In the genomic region with DNA sequence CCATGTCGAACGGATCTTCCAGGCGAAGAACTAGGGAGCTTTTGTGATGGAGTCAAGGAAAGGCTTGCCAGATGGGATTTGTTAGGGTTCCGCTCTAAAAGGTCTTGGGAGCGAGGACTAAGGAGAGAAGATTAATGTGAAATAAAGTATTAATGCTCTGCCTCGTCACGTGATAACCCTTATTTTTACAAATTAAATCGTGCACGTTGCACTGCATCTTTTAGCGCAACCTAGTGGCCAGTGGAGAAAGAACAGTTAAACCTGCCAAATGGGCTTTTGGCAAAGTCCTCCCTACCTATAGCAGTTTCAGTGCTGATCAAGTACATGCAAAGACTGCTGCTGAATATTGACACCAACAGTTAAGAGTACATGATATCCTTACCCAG, we compare ENCODE assay signal across 8 mouse cellular contexts. TPM values are rescaled to one million over a fixed set of nuclear protein-coding genes. Genes with fewer than 3 reads are reported as not detected.
A peak's percentile ranks its signal among the peaks of the same experiment; 100 is the strongest.
DNase-seq lines count a peak whose midpoint lies in the region; ATAC-seq and TF ChIP-seq lines count a peak whose summit lies in the region.

No protein-coding gene starts in this region.

- peak; percentile 77 for DNase-seq in adrenal gland, adult 2 months
- peak; percentile 85 for DNase-seq in heart, adult 8-10 months (ENCODE audit: low spot score)
- DNase-seq in liver, embryonic 11.5 days (ENCODE audit: low spot score) = no peak

- no peak for ATAC-seq in embryonic facial prominence, embryonic 12.5 days (ENCODE audit: insufficient number of reproducible peaks, insufficient read depth, low FRiP score, low TSS enrichment)
- no peak; the same call in 1 of the 2 replicates for ATAC-seq in kidney, embryonic 15.5 days (replicated peaks; ENCODE audit: low FRiP score)
- ATAC-seq in liver, embryonic 11.5 days (replicated peaks; ENCODE audit: low FRiP score) = no peak
- ATAC-seq in stomach, embryonic 14.5 days (ENCODE audit: insufficient number of reproducible peaks, insufficient read depth, low FRiP score, low read depth) = no peak; the same call in 1 of the 2 replicates

- no peak for TF ChIP-seq POLR2A in myocyte (IDR thresholded peaks at IDR 0.05; ENCODE audit: insufficient read length, low read depth)

- H3K9ac ChIP-seq in embryonic facial prominence, embryonic 12.5 days = peak overlapping the region; percentile 70
- H3K9ac ChIP-seq in kidney, embryonic 15.5 days = peak overlapping the region; percentile 73
- peak overlapping the region; percentile 90 for H3K9ac ChIP-seq in liver, embryonic 11.5 days (ENCODE audit: low read depth, low read length)
- peak overlapping the region; percentile 57 for H3K9ac ChIP-seq in stomach, embryonic 14.5 days (replicated peaks; ENCODE audit: low read depth, low read length)

- peaks cover 58% of the 10 kb centered on the region for H3K79me2 ChIP-seq in C2C12 (ENCODE audit: control insufficient read depth, insufficient read depth)
- H3K79me2 ChIP-seq in myocyte (ENCODE audit: control insufficient read depth, insufficient read depth) = peaks cover 43% of the 10 kb centered on the region

- peaks cover 41% of the 10 kb centered on the region for H3K79me3 ChIP-seq in C2C12 (ENCODE audit: low read depth)

- H3K36me3 ChIP-seq in C2C12 (ENCODE audit: control insufficient read depth, insufficient read depth) (no peaks in the 10 kb centered on the region), myocyte (ENCODE audit: control insufficient read depth, insufficient read depth) (no peaks in the 10 kb centered on the region)
- H3K36me3 ChIP-seq in embryonic facial prominence, embryonic 12.5 days = no peaks in the 10 kb centered on the region
- H3K36me3 ChIP-seq in kidney, embryonic 15.5 days = 0 out of 2 replicates have a peak, but pooled peaks cover 5% of the 10 kb centered on the region
- no peaks in the 10 kb centered on the region for H3K36me3 ChIP-seq in liver, embryonic 11.5 days (ENCODE audit: control insufficient read depth, insufficient read depth, low read length)
- H3K36me3 ChIP-seq in stomach, embryonic 14.5 days (ENCODE audit: control insufficient read depth, insufficient read depth, low read length) = no peaks in the 10 kb centered on the region

- peak overlapping the region; percentile 95 for H3K27ac ChIP-seq in embryonic facial prominence, embryonic 12.5 days
- peak overlapping the region; percentile 99 for H3K27ac ChIP-seq in kidney, embryonic 15.5 days
- H3K27ac ChIP-seq in liver, embryonic 11.5 days (ENCODE audit: low read depth, low read length) = peak overlapping the region; percentile 87
- peak overlapping the region; percentile 98 for H3K27ac ChIP-seq in stomach, embryonic 14.5 days (ENCODE audit: low read length)

- H3K4me2 ChIP-seq in embryonic facial prominence, embryonic 12.5 days (replicated peaks) = peak overlapping the region; percentile 73
- H3K4me2 ChIP-seq in kidney, embryonic 15.5 days = peak overlapping the region; percentile 75
- peak overlapping the region; percentile 83 for H3K4me2 ChIP-seq in liver, embryonic 11.5 days
- peak overlapping the region; percentile 67 for H3K4me2 ChIP-seq in myocyte (ENCODE audit: low read depth)
- peak overlapping the region; percentile 48 for H3K4me2 ChIP-seq in stomach, embryonic 14.5 days (replicated peaks; ENCODE audit: low read depth, low read length)

- H3K27me3 ChIP-seq in C2C12 (ENCODE audit: control insufficient read depth, insufficient read depth, insufficient read length) = no peaks in the 10 kb centered on the region
- no peaks in the 10 kb centered on the region for H3K27me3 ChIP-seq in embryonic facial prominence, embryonic 12.5 days
- H3K27me3 ChIP-seq in kidney, embryonic 15.5 days = no peaks in the 10 kb centered on the region
- no peaks in the 10 kb centered on the region for H3K27me3 ChIP-seq in liver, embryonic 11.5 days (replicated peaks; ENCODE audit: control insufficient read depth, insufficient read depth, low read length)
- no peaks in the 10 kb centered on the region for H3K27me3 ChIP-seq in myocyte (ENCODE audit: control insufficient read depth, insufficient read depth, insufficient read length)
- no peaks in the 10 kb centered on the region for H3K27me3 ChIP-seq in stomach, embryonic 14.5 days (ENCODE audit: control insufficient read depth, insufficient read depth, low read length)

- H3ac ChIP-seq in C2C12 (ENCODE audit: control insufficient read depth, insufficient read length, low read depth) (peak overlapping the region; percentile 76), myocyte (ENCODE audit: control insufficient read depth, insufficient read length) (no peak overlapping the region)

- TF ChIP-seq CTCF in C2C12 (IDR thresholded peaks at IDR 0.05; ENCODE audit: control insufficient read depth, insufficient read depth, insufficient read length) = peak; percentile 26

- H3K9me3 ChIP-seq in embryonic facial prominence, embryonic 12.5 days = no peaks in the 10 kb centered on the region
- no peaks in the 10 kb centered on the region for H3K9me3 ChIP-seq in kidney, embryonic 15.5 days (replicated peaks)
- no peaks in the 10 kb centered on the region for H3K9me3 ChIP-seq in liver, embryonic 11.5 days (ENCODE audit: control insufficient read depth, low read length)
- H3K9me3 ChIP-seq in stomach, embryonic 14.5 days (ENCODE audit: control insufficient read depth, low read depth, low read length) = no peaks in the 10 kb centered on the region

- H3K4me3 ChIP-seq in C2C12 (ENCODE audit: insufficient read depth, poor library complexity, severe bottlenecking) (peak overlapping the region; percentile 44), myocyte (peak overlapping the region; percentile 77)
- peak overlapping the region; percentile 82 for H3K4me3 ChIP-seq in embryonic facial prominence, embryonic 12.5 days
- peak overlapping the region; percentile 78 for H3K4me3 ChIP-seq in kidney, embryonic 15.5 days (replicated peaks)
- H3K4me3 ChIP-seq in liver, embryonic 11.5 days (ENCODE audit: low read depth, low read length) = peak overlapping the region; percentile 87
- H3K4me3 ChIP-seq in stomach, embryonic 14.5 days (ENCODE audit: low read depth, low read length) = peak overlapping the region; percentile 83

- under 1% methylated on average over 10 of the region's 10 CpGs for WGBS in embryonic facial prominence, embryonic 12.5 days
- under 1% methylated on average over 10 of the region's 10 CpGs for WGBS in kidney, embryonic 15.5 days
- under 1% methylated on average over 10 of the region's 10 CpGs for WGBS in liver, embryonic 11.5 days
- WGBS in stomach, embryonic 14.5 days = 0% methylated on average over 10 of the region's 10 CpGs

- peaks cover 26% of the 10 kb centered on the region for H3K4me1 ChIP-seq in embryonic facial prominence, embryonic 12.5 days
- peaks cover 26% of the 10 kb centered on the region for H3K4me1 ChIP-seq in kidney, embryonic 15.5 days
- H3K4me1 ChIP-seq in liver, embryonic 11.5 days (replicated peaks; ENCODE audit: control insufficient read depth, insufficient read depth, low read length) = peaks cover 12% of the 10 kb centered on the region
- H3K4me1 ChIP-seq in stomach, embryonic 14.5 days (ENCODE audit: control insufficient read depth, insufficient read depth, low read length) = peaks cover 13% of the 10 kb centered on the region

TF ChIP-seq in C2C12, 6 proteins besides CTCF, POLR2A, EP300 and RAD21:
- TF ChIP-seq USF1 (IDR thresholded peaks at IDR 0.05; ENCODE audit: low read depth) (peak; percentile 96), CEBPB (IDR thresholded peaks at IDR 0.05; ENCODE audit: low read depth) (no peak), MAX (IDR thresholded peaks at IDR 0.05) (peak; percentile 65)
TF ChIP-seq in C2C12: peak in this region for 2.

TF ChIP-seq in myocyte, 11 proteins besides CTCF, POLR2A, EP300 and RAD21:
- TF ChIP-seq REST (IDR thresholded peaks at IDR 0.05; ENCODE audit: insufficient read depth, insufficient read length) (no peak), TCF3 (IDR thresholded peaks at IDR 0.05; ENCODE audit: insufficient read length, low read depth) (no peak), USF1 (IDR thresholded peaks at IDR 0.05; ENCODE audit: low read depth) (peak; percentile 91), MAX (IDR thresholded peaks at IDR 0.05; ENCODE audit: low read depth) (peak; percentile 45), MYOG (IDR thresholded peaks at IDR 0.05; ENCODE audit: control insufficient read depth in 1 of 3, insufficient read depth in 1 of 3, insufficient read length in 2 of 3, low read depth in 2 of 3) (no peak)

RNA-seq across cellular contexts. Expression of a gene that starts 3.3 kb away (rescaled TPM):
- polyA plus RNA-seq in C2C12 (2012; fragmentation: generic; extraction: Trizol) (68.6 TPM), myocyte (2012; fragmentation: generic; extraction: Trizol) (36.4 TPM)
- total RNA-seq in adrenal gland, adult 2 months (2021) = 10 to 100 TPM; 35.8 to 45.5 TPM
- 36.3 and 39.3 TPM in 2 replicates for polyA plus RNA-seq in adrenal gland, adult 2 months (2012; rRNA removed)
- 137 and 139 TPM in 2 replicates for polyA plus RNA-seq in embryonic facial prominence, embryonic 12.5 days (2016; fragmentation: Nextera tagmentation; extraction: Ambion mirVana)
- total RNA-seq in heart, adult 8-10 months (2022) = 10 to 100 TPM; 28.2 to 30.3 (median 29.6) TPM
- polyA plus RNA-seq in kidney, embryonic 15.5 days (2015; fragmentation: Nextera tagmentation; extraction: Ambion mirVana) = 123 and 126 TPM in 2 replicates
- polyA plus RNA-seq in liver, embryonic 11.5 days (2014; fragmentation: Nextera tagmentation; extraction: Ambion mirVana) = 78.2 and 85.2 TPM in 2 replicates
- polyA plus RNA-seq in stomach, embryonic 14.5 days (2014; fragmentation: Nextera tagmentation; extraction: Ambion mirVana) = 103 and 111 TPM in 2 replicates

RNA-seq across cellular contexts. Expression of a gene that starts 3.4 kb away (rescaled TPM):
- polyA plus RNA-seq in C2C12 (2012; fragmentation: generic; extraction: Trizol) (7.0 TPM), myocyte (2012; fragmentation: generic; extraction: Trizol) (8.2 TPM)
- 100 to 1,000 TPM in 1 of 2 experiments, 10 to 100 TPM in 1; 84.4 to 127 TPM for total RNA-seq in adrenal gland, adult 2 months (2021)
- 13.2 and 17.0 TPM in 2 replicates for polyA plus RNA-seq in adrenal gland, adult 2 months (2012; rRNA removed)
- 19.1 and 19.9 TPM in 2 replicates for polyA plus RNA-seq in embryonic facial prominence, embryonic 12.5 days (2016; fragmentation: Nextera tagmentation; extraction: Ambion mirVana)
- total RNA-seq in heart, adult 8-10 months (2022) = 10 to 100 TPM; 32.8 to 38.0 (median 35.4) TPM
- polyA plus RNA-seq in kidney, embryonic 15.5 days (2015; fragmentation: Nextera tagmentation; extraction: Ambion mirVana) = 16.8 and 18.7 TPM in 2 replicates
- polyA plus RNA-seq in liver, embryonic 11.5 days (2014; fragmentation: Nextera tagmentation; extraction: Ambion mirVana) = 9.5 and 10.3 TPM in 2 replicates
- polyA plus RNA-seq in stomach, embryonic 14.5 days (2014; fragmentation: Nextera tagmentation; extraction: Ambion mirVana) = 22.2 and 24.3 TPM in 2 replicates
